Mouse (Mus musculus): ENCODE data around the gene Lrrc71. TPM values are rescaled to one million over a fixed set of nuclear protein-coding genes. Genes with fewer than 3 reads are reported as not detected.
A peak's percentile ranks its signal among the peaks of the same experiment; 100 is the strongest.

The Lrrc71 gene
- 9.5 and 15.4 TPM in 2 replicates for polyA plus RNA-seq (2012; rRNA removed)

DNA sequence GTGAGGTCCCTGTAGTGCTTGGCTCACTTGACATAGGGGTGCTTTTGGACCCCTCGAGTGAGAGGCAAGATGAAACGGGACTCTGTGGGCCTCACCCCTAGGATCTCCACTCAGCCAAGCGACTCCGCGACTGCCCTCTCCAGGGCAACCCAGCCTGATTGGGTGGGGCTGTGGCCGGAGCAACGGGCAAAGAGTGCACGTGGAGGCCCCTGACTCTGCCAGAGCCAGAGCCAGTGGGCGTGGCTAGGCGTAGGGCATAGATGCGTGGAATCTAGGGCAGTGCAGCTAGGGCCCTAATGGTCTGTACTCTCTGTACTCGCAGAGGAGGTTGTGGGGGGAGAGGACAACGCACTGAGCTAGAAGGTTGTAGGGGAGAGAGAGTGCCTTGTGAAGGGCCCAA lies at the start of gene Lrrc71:
Gene Lrrc71 (minus strand): TSS at position 195 of the 400 bp plus-strand sequence.
- TF ChIP-seq CTCF (IDR thresholded peaks at IDR 0.05; ENCODE audit: insufficient read depth, low read length) (no peak), POLR2A (IDR thresholded peaks at IDR 0.05; ENCODE audit: borderline replicate concordance, extremely low read depth, low read depth, low read length) (no peak)
- no peak for DNase-seq
- whole genome bisulfite sequencing, result 36% methylated on average over 13 of the region's 13 CpGs
- H3K4me3 ChIP-seq (replicated peaks; ENCODE audit: extremely low read depth, low read depth, low read length), result no peak within 1 kb of the TSS
- H3K4me1 ChIP-seq (ENCODE audit: control insufficient read depth, insufficient read depth, low read length), result 0 out of 2 replicates have a peak, but pooled peaks cover 5% of the 10 kb centered on the region

DNA sequence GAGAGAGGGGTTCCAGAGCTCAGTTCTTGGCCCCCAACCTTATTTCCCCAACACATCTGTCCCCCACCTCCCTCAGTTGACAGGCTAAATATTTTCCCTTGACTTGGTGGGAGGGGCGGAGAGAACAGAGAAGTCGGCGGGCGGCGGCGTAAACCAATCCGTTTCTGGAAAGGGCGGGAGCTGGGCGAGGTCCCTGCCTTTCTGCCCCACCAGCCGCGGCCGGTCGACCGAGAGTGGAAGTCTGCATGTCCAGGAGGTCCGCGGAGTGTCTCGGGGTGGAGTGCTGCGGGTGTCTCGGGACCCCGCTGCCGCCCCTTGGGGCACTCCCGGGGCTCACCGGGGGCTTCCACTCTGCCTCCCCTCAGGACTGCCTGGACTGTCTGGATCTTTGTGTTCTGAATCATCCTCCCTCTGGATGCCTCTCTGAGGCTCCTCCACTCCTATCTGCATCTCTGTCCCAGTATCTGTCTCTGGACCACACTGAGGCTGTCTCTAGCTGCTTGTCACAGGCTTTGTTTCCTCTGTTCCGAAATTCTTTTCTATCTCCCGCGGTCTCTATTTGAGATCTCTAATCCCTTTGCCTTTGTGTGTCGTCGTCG lies 48.4 kb upstream of the Lrrc71 start, which contains the start of gene Insrr:
Gene Insrr (plus strand): TSS at position 216 of the 599 bp plus-strand sequence.
- no peak for DNase-seq
- no peak within 1 kb of the TSS for H3K4me3 ChIP-seq (replicated peaks; ENCODE audit: extremely low read depth, low read depth, low read length)
- peaks cover 6% of the 10 kb centered on the region; the same call in 1 of the 2 replicates for H3K4me1 ChIP-seq (ENCODE audit: control insufficient read depth, insufficient read depth, low read length)
- WGBS, result 3% methylated on average over 29 of the region's 29 CpGs
- TF ChIP-seq POLR2A (IDR thresholded peaks at IDR 0.05; ENCODE audit: borderline replicate concordance, extremely low read depth, low read depth, low read length), result no peak
- TF ChIP-seq CTCF (IDR thresholded peaks at IDR 0.05; ENCODE audit: insufficient read depth, low read length), result no peak

DNA sequence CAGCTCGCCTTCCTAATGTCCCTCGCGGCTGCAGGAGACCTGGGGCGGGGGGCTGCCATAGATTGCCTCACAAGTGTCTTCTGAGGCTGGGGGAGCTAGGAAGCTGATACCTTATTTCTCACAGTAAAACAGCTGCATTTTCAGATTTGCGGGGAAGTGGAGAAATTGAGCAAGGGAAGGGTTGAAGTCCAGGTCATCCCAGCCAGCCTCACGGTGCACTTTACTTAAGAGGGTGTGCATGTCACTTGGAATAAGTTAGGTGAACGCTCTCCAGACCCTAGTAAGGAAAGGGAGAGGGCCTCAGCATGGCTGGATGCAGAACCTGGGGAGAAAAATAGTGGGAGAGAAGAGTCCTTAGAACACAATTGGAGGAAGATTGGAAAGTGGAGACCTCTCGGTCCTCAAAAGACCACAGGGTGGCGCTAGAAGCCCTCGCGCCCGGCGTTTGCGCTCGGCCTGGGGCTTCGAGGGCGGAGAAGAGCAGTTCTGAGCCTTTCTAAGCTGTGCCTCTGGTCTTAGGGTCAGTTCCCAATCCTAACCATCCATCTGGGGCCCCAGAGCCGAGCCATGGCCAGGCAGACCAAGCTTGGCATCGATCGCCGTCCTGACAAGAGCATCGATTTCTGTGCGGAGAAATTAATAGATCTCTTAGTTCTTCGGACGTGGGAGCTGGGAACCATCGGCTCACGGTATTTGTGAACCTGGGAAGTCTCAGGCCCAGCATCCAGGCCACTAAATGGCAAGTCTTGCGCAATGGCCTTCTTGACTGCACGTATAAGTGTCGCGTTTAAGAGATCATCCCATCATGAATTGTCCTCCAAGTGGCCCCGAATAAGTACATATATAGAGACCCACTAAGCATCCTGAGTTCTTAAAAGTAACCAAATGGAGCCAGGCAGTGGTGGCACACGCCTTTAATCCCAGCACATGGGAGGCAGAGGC lies 47.2 kb upstream of the Lrrc71 start:
- 15% methylated on average over 33 of the region's 33 CpGs for WGBS
- no peak for TF ChIP-seq POLR2A (IDR thresholded peaks at IDR 0.05; ENCODE audit: borderline replicate concordance, extremely low read depth, low read depth, low read length)
- TF ChIP-seq CTCF (IDR thresholded peaks at IDR 0.05; ENCODE audit: insufficient read depth, low read length), result peak; percentile 36; the same call in 1 of the 2 replicates
- DNase-seq, result peak; percentile 50
- Histone ChIP-seq H3K4me3 (replicated peaks; ENCODE audit: extremely low read depth, low read depth, low read length) (no peak overlapping the region), H3K4me1 (ENCODE audit: control insufficient read depth, insufficient read depth, low read length) (peaks cover 6% of the 10 kb centered on the region; the same call in 1 of the 2 replicates)

- WGBS, result under 1% methylated on average over 46 of the region's 47 CpGs
- H3K4me1 ChIP-seq (ENCODE audit: control insufficient read depth, insufficient read depth, low read length), result peaks cover 6% of the 10 kb centered on the region; the same call in 1 of the 2 replicates
- no peak for DNase-seq
- TF ChIP-seq POLR2A (IDR thresholded peaks at IDR 0.05; ENCODE audit: borderline replicate concordance, extremely low read depth, low read depth, low read length) (no peak), CTCF (IDR thresholded peaks at IDR 0.05; ENCODE audit: insufficient read depth, low read length) (no peak)
- no peak within 1 kb of the TSS for H3K4me3 ChIP-seq (replicated peaks; ENCODE audit: extremely low read depth, low read depth, low read length)
These were observed 46.5 kb upstream of the Lrrc71 start, which contains the start of gene Ntrk1 for GRCm38 (mm10) chr3:87794922-87795325. Ntrk1 (minus strand) TSS chr3:87795162.

- Histone ChIP-seq H3K4me3 (replicated peaks; ENCODE audit: extremely low read depth, low read depth, low read length) (no peak overlapping the region), H3K4me1 (ENCODE audit: control insufficient read depth, insufficient read depth, low read length) (peaks cover 5% of the 10 kb centered on the region; the same call in 1 of the 2 replicates)
- no peak for DNase-seq
- no peak for TF ChIP-seq POLR2A (IDR thresholded peaks at IDR 0.05; ENCODE audit: borderline replicate concordance, extremely low read depth, low read depth, low read length)
- TF ChIP-seq CTCF (IDR thresholded peaks at IDR 0.05; ENCODE audit: insufficient read depth, low read length), result no peak
- WGBS, result 47% methylated on average over 5 of the region's 5 CpGs
These were observed 41.3 kb upstream of the Lrrc71 start for GRCm38 (mm10) chr3:87789768-87790167.

DNA sequence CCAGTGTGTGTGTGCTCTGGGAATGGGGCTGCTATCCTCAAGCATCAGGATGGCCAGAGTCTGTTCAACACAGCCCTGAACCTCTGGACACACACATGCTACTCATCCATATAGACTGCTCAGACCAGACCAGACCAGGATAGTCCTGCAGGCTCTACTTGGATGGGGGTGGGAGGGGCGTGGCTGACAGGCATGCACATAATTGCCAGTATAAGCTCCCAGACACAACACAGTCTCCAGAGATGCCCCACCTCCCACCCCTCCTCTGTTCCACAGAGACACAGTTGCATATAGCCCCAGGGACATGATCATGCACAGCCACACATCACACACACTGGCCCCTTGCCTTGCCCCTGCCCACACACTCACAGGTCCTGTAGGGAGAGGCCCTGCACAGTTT lies 40.8 kb upstream of the Lrrc71 start:
- Histone ChIP-seq H3K4me1 (ENCODE audit: control insufficient read depth, insufficient read depth, low read length) (no peaks in the 10 kb centered on the region), H3K4me3 (replicated peaks; ENCODE audit: extremely low read depth, low read depth, low read length) (no peak overlapping the region)
- WGBS, result 60% methylated on average over 1 of the region's 1 CpGs
- no peak for DNase-seq
- TF ChIP-seq CTCF (IDR thresholded peaks at IDR 0.05; ENCODE audit: insufficient read depth, low read length) (no peak), POLR2A (IDR thresholded peaks at IDR 0.05; ENCODE audit: borderline replicate concordance, extremely low read depth, low read depth, low read length) (no peak)

DNA sequence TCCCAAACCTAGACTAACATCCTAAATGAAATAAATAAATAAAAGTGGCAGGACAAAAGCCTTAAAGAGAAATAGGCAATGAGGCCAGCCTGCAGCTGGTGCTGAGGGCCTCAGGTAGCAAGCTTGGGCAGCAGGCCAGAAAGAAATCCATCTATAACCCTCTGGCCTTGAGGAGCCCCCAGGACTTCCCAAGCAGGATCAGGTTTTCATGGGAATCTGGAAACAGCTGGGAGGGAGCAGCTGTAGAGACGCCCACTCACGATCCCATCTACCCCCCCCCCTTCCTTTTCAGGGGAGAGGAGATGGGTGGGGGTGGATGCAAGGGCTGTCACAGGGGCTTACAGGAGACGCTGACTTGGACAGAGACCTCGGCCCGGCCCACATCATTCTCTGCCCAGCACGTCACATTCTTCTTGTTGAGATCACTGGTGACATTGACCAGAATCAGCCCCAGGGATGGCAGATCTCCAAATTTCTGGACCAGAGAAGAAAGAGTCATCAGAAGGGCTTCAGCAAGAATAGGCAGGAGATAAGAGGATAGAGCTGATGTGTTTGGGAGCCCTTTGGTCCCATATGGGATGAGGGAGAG lies 37.3 kb upstream of the Lrrc71 start:
- DNase-seq, result no peak
- TF ChIP-seq POLR2A (IDR thresholded peaks at IDR 0.05; ENCODE audit: borderline replicate concordance, extremely low read depth, low read depth, low read length), result no peak
- no peak for TF ChIP-seq CTCF (IDR thresholded peaks at IDR 0.05; ENCODE audit: insufficient read depth, low read length)
- H3K4me1 ChIP-seq (ENCODE audit: control insufficient read depth, insufficient read depth, low read length), result no peaks in the 10 kb centered on the region
- H3K4me3 ChIP-seq (replicated peaks; ENCODE audit: extremely low read depth, low read depth, low read length), result no peak overlapping the region
- 37% methylated on average over 6 of the region's 6 CpGs for WGBS

DNA sequence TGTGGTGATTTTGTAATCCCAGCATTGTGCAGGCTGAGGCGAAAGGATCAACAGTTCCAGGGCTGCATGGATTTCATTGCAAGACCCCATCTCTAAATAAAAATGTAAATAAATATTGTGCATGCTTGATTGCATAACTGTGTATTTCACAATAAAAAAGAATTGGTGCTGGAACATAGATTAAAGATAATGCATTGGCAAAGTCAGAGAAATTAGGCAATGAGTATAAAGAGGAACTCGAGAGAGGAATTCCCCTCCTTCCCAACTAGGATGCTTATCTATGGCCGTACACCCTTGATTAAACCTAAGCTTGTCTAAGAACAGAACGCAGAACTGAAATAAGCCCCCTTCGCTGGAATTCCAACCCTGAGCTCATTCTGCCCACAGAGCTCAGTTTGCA lies 36.7 kb upstream of the Lrrc71 start:
- no peak for TF ChIP-seq POLR2A (IDR thresholded peaks at IDR 0.05; ENCODE audit: borderline replicate concordance, extremely low read depth, low read depth, low read length)
- TF ChIP-seq CTCF (IDR thresholded peaks at IDR 0.05; ENCODE audit: insufficient read depth, low read length), result no peak
- WGBS, result 64% methylated on average over 5 of the region's 5 CpGs
- Histone ChIP-seq H3K4me3 (replicated peaks; ENCODE audit: extremely low read depth, low read depth, low read length) (no peak overlapping the region), H3K4me1 (ENCODE audit: control insufficient read depth, insufficient read depth, low read length) (no peaks in the 10 kb centered on the region)
- DNase-seq, result no peak

Data from lung, adult 2 months (tissue).